In genomic region chr1:154061851-154062250, GRCm38 (mm10) we compare ENCODE assay signal across 9 mouse cellular contexts.
"Had no signal": no experiment of that assay in that cellular context is flagged by ENCODE, and none has a peak within 500 bp of the region (broad histone marks: within the 10 kb centered on the region; RNA-seq: fewer than 3 reads in every experiment).

No protein-coding gene starts in this region.

- H3K4me3 ChIP-seq: limb, embryonic 15.5 days; liver, embryonic 12.5 days; midbrain, embryonic 13.5 days had no signal

- H3K36me3 ChIP-seq: limb, embryonic 15.5 days; liver, embryonic 12.5 days; midbrain, embryonic 13.5 days had no signal

- H3K4me1 ChIP-seq: limb, embryonic 15.5 days; liver, embryonic 12.5 days; midbrain, embryonic 13.5 days had no signal

- ATAC-seq: liver, embryonic 12.5 days; midbrain, embryonic 13.5 days had no signal

- H3K9me3 ChIP-seq: limb, embryonic 15.5 days; liver, embryonic 12.5 days had no signal

- H3K4me2 ChIP-seq: limb, embryonic 15.5 days; liver, embryonic 12.5 days; midbrain, embryonic 13.5 days had no signal

- H3K9ac ChIP-seq: limb, embryonic 15.5 days; liver, embryonic 12.5 days; midbrain, embryonic 13.5 days had no signal

- H3K27ac ChIP-seq: limb, embryonic 15.5 days; liver, embryonic 12.5 days; midbrain, embryonic 13.5 days had no signal

- H3K27me3 ChIP-seq: limb, embryonic 15.5 days; liver, embryonic 12.5 days; midbrain, embryonic 13.5 days had no signal

- DNase-seq: kidney, postnatal 25 days; layer of hippocampus, adult 9-11 months; layer of hippocampus, postnatal 36 days; lung, adult 18-20 months; right cerebral cortex, adult 18-20 months; right cerebral cortex, postnatal 25 days had no signal
